ENCODE assay signal across 8 mouse cellular contexts in genomic region chr7:72541521-72542478, GRCm38 (mm10).
DNase-seq lines count a peak whose midpoint lies in the region; ATAC-seq lines count a peak whose summit lies in the region.

No protein-coding gene starts in this region.

- peaks cover 7% of the 10 kb centered on the region; the same call in 1 of the 2 replicates for H3K27me3 ChIP-seq in embryonic facial prominence, embryonic 10.5 days (replicated peaks; ENCODE audit: low read depth, poor library complexity, severe bottlenecking)
- no peaks in the 10 kb centered on the region for H3K27me3 ChIP-seq in midbrain, embryonic 14.5 days (ENCODE audit: control insufficient read depth, insufficient read depth, low read length)

- H3K9me3 ChIP-seq in embryonic facial prominence, embryonic 10.5 days, result no peaks in the 10 kb centered on the region
- H3K9me3 ChIP-seq in midbrain, embryonic 14.5 days (ENCODE audit: control insufficient read depth, low read length), result no peaks in the 10 kb centered on the region

- H3K27ac ChIP-seq in embryonic facial prominence, embryonic 10.5 days (replicated peaks), result peak overlapping the region; percentile 72
- H3K27ac ChIP-seq in midbrain, embryonic 14.5 days (replicated peaks; ENCODE audit: low read depth, low read length), result no peak overlapping the region; the same call in 1 of the 2 replicates

- H3K4me3 ChIP-seq in embryonic facial prominence, embryonic 10.5 days, result no peak overlapping the region
- no peak overlapping the region for H3K4me3 ChIP-seq in midbrain, embryonic 14.5 days (replicated peaks; ENCODE audit: low read depth, low read length)

- H3K4me1 ChIP-seq in embryonic facial prominence, embryonic 10.5 days, result peaks cover 37% of the 10 kb centered on the region
- H3K4me1 ChIP-seq in midbrain, embryonic 14.5 days (ENCODE audit: control insufficient read depth, insufficient read depth, low read length), result peaks cover 3% of the 10 kb centered on the region; the same call in 1 of the 2 replicates

- no peak overlapping the region for H3K9ac ChIP-seq in midbrain, embryonic 14.5 days (replicated peaks; ENCODE audit: low read length)

- DNase-seq in layer of hippocampus, adult 9-11 months, result peak; percentile 18
- DNase-seq in layer of hippocampus, postnatal 25 days (ENCODE audit: extremely low spot score in 1 of 2, low spot score in 1 of 2), result no peak
- DNase-seq in embryonic facial prominence, embryonic 10.5 days (ENCODE audit: low spot score), result peak; percentile 19
- DNase-seq in heart, postnatal 10 days, result peak; percentile 39 to 40
- peak; percentile 57 for DNase-seq in midbrain, embryonic 14.5 days
- DNase-seq in ovary, postnatal 36 days (ENCODE audit: low spot score), result no peak
- no peak for DNase-seq in adrenal gland, adult 18-20 months (ENCODE audit: low spot score in 2 of 2)
- DNase-seq in kidney, adult 8-10 months, result no peak

- 49% methylated on average over 14 of the region's 14 CpGs for WGBS in embryonic facial prominence, embryonic 10.5 days
- 42% methylated on average over 14 of the region's 14 CpGs for WGBS in midbrain, embryonic 14.5 days

- intact Hi-C loops in heart, postnatal 10 days (cut with DNase I), result no loop called here

- no peaks in the 10 kb centered on the region for H3K36me3 ChIP-seq in embryonic facial prominence, embryonic 10.5 days (replicated peaks)
- no peaks in the 10 kb centered on the region for H3K36me3 ChIP-seq in midbrain, embryonic 14.5 days (ENCODE audit: control insufficient read depth, insufficient read depth, low read length)

- H3K4me2 ChIP-seq in midbrain, embryonic 14.5 days (ENCODE audit: low read length), result no peak overlapping the region

- ATAC-seq in midbrain, embryonic 14.5 days (ENCODE audit: low FRiP score, low TSS enrichment), result no peak

Comparison
In these comparisons a context has a peak if more than half of its experiments do, and no peak if none do; other contexts are left out.
1. DNase-seq: peak in layer of hippocampus, adult 9-11 months (single experiment), embryonic facial prominence, embryonic 10.5 days (single experiment), heart, postnatal 10 days (2 of 2) and midbrain, embryonic 14.5 days (single experiment); none in layer of hippocampus, postnatal 25 days (0 of 2), ovary, postnatal 36 days (single experiment), adrenal gland, adult 18-20 months (0 of 2) and kidney, adult 8-10 months (0 of 2).